In the genomic region with DNA sequence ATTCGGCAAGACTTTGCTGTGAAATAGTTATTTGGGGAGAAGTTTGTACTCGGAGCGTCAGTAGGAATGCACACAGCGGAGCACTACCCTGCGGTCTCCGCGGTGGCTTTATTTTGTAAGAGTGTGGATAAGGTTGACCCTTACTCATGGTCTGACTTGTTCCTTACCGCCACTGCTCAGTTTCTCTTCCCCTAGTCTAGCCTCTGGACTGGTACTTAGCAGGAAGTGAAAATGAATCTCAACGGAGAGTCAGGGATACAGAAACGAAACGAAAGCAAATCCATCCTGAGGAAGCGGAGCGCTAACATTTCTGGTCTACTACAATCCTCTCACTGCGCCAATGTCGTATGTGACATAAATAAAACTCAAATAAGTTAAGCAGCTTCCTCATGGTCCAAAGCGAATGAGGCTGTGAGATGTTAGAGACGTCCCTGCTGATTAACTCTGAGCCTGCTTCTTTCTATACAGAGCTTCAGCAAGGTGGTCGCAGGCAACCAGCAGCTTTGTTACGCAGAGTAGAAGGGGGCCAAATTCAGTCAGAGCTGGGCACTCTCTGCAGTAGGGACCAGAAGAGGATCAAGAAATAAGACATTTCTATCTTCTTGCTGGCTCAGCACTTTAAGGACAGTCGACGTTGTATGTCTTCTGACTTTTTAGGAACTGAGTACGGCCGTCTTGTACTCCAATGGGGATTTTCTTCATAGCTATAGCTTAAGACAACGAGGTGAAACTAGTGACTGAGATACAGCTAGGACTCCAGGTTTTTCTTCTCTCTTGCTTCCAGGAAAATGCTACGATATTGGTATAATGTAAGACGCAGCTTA, we compare ENCODE assay signal across 8 mouse cellular contexts. TPM values are rescaled to one million over a fixed set of nuclear protein-coding genes. Genes with fewer than 3 reads are reported as not detected.
A peak's percentile ranks its signal among the peaks of the same experiment; 100 is the strongest.
DNase-seq lines count a peak whose midpoint lies in the region; ATAC-seq lines count a peak whose summit lies in the region.
"Had no signal": no experiment of that assay in that cellular context is flagged by ENCODE, and none has a peak within 500 bp of the region (broad histone marks: within the 10 kb centered on the region; RNA-seq: fewer than 3 reads in every experiment).

No protein-coding gene starts in this region.

- no peak for DNase-seq in midbrain, embryonic 14.5 days
- peak; percentile 38 for DNase-seq in heart, adult 8-10 months (ENCODE audit: low spot score)
- DNase-seq in liver, embryonic 11.5 days (ENCODE audit: low spot score): no peak
- DNase-seq in splenic B cell, adult 2 months (ENCODE audit: low read depth, low spot score): peak; percentile 51
- no peak for DNase-seq in right cerebral cortex, postnatal 10 days (ENCODE audit: low spot score in 2 of 2)
- DNase-seq in c-Kit-positive CD71-positive TER-119-positive erythroid progenitor cells, embryonic 14.5 days (ENCODE audit: low spot score): no peak

- no peaks in the 10 kb centered on the region for H3K36me3 ChIP-seq in midbrain, embryonic 16.5 days (ENCODE audit: control insufficient read depth, insufficient read depth, low read length)
- H3K36me3 ChIP-seq in midbrain, embryonic 14.5 days (ENCODE audit: control insufficient read depth, insufficient read depth, low read length): no peaks in the 10 kb centered on the region
- no peaks in the 10 kb centered on the region for H3K36me3 ChIP-seq in liver, embryonic 11.5 days (ENCODE audit: control insufficient read depth, insufficient read depth, low read length)
- no peaks in the 10 kb centered on the region for H3K36me3 ChIP-seq in splenic B cell, adult 2 months (ENCODE audit: control insufficient read depth, insufficient read depth, low read length, poor library complexity, severe bottlenecking)

- H3K9ac ChIP-seq in midbrain, embryonic 16.5 days (ENCODE audit: low read depth, low read length): no peak overlapping the region
- no peak overlapping the region for H3K9ac ChIP-seq in midbrain, embryonic 14.5 days (replicated peaks; ENCODE audit: low read length)
- H3K9ac ChIP-seq in liver, embryonic 11.5 days (ENCODE audit: low read depth, low read length): no peak overlapping the region

- no peaks in the 10 kb centered on the region for H3K27me3 ChIP-seq in midbrain, embryonic 16.5 days (ENCODE audit: control insufficient read depth, insufficient read depth, low read depth, low read length)
- no peaks in the 10 kb centered on the region for H3K27me3 ChIP-seq in midbrain, embryonic 14.5 days (ENCODE audit: control insufficient read depth, insufficient read depth, low read length)
- H3K27me3 ChIP-seq in liver, embryonic 11.5 days (replicated peaks; ENCODE audit: control insufficient read depth, insufficient read depth, low read length): peaks cover 3% of the 10 kb centered on the region; the same call in 1 of the 2 replicates
- H3K27me3 ChIP-seq in splenic B cell, adult 2 months (ENCODE audit: control insufficient read depth, insufficient read depth, low read length, poor library complexity, severe bottlenecking): peaks cover 2% of the 10 kb centered on the region; the same call in 1 of the 2 replicates

- no peaks in the 10 kb centered on the region for H3K4me1 ChIP-seq in midbrain, embryonic 16.5 days (ENCODE audit: control insufficient read depth, insufficient read depth, low read length)
- no peaks in the 10 kb centered on the region for H3K4me1 ChIP-seq in midbrain, embryonic 14.5 days (ENCODE audit: control insufficient read depth, insufficient read depth, low read length)
- no peaks in the 10 kb centered on the region for H3K4me1 ChIP-seq in liver, embryonic 11.5 days (replicated peaks; ENCODE audit: control insufficient read depth, insufficient read depth, low read length)

- H3K4me2 ChIP-seq in midbrain, embryonic 16.5 days (ENCODE audit: low read length): 0 out of 2 replicates have a peak overlapping the region, but pooled peaks have one; percentile 11
- no peak overlapping the region for H3K4me2 ChIP-seq in midbrain, embryonic 14.5 days (ENCODE audit: low read length)
- H3K4me2 ChIP-seq in liver, embryonic 11.5 days: peak overlapping the region; percentile 54

- ATAC-seq in midbrain, embryonic 16.5 days: no peak
- no peak for ATAC-seq in midbrain, embryonic 14.5 days (ENCODE audit: low FRiP score, low TSS enrichment)
- ATAC-seq in liver, embryonic 11.5 days (replicated peaks; ENCODE audit: low FRiP score): no peak

- WGBS in midbrain, embryonic 16.5 days: 80% methylated on average over 26 of the region's 26 CpGs
- WGBS in midbrain, embryonic 14.5 days: 81% methylated on average over 26 of the region's 26 CpGs
- WGBS in liver, embryonic 11.5 days: 57% methylated on average over 26 of the region's 26 CpGs

- H3K9me3 ChIP-seq in midbrain, embryonic 16.5 days (replicated peaks; ENCODE audit: control insufficient read depth, low read length, poor library complexity, severe bottlenecking): no peaks in the 10 kb centered on the region
- no peaks in the 10 kb centered on the region for H3K9me3 ChIP-seq in midbrain, embryonic 14.5 days (ENCODE audit: control insufficient read depth, low read length)
- no peaks in the 10 kb centered on the region for H3K9me3 ChIP-seq in liver, embryonic 11.5 days (ENCODE audit: control insufficient read depth, low read length)

- no peak overlapping the region for H3K4me3 ChIP-seq in midbrain, embryonic 16.5 days (ENCODE audit: low read depth, low read length)
- no peak overlapping the region for H3K4me3 ChIP-seq in midbrain, embryonic 14.5 days (replicated peaks; ENCODE audit: low read depth, low read length)
- peak overlapping the region; percentile 30; the same call in 1 of the 2 replicates for H3K4me3 ChIP-seq in liver, embryonic 11.5 days (ENCODE audit: low read depth, low read length)
- H3K4me3 ChIP-seq: myocyte had no signal

- no peak overlapping the region for H3K27ac ChIP-seq in midbrain, embryonic 16.5 days (ENCODE audit: low read length)
- H3K27ac ChIP-seq in midbrain, embryonic 14.5 days (replicated peaks; ENCODE audit: low read depth, low read length): no peak overlapping the region
- no peak overlapping the region for H3K27ac ChIP-seq in liver, embryonic 11.5 days (ENCODE audit: low read depth, low read length)

RNA-seq across cellular contexts. Expression of gene Fcgr1, which starts 7.1 kb away (rescaled TPM):
- polyA plus RNA-seq in midbrain, embryonic 16.5 days (2015; fragmentation: Nextera tagmentation; extraction: Ambion mirVana): 0.89 and 1.5 TPM in 2 replicates
- 0.27 and 4.8 TPM in 2 replicates for polyA plus RNA-seq in midbrain, embryonic 14.5 days (2014; fragmentation: Nextera tagmentation; extraction: Ambion mirVana)
- 1 to 10 TPM in 1 of 4 experiments, under 1 TPM in 3; 0.38 to 1.1 (median 0.66) TPM for total RNA-seq in heart, adult 8-10 months (2022)
- 4.1 TPM in 2 replicates for polyA plus RNA-seq in liver, embryonic 11.5 days (2014; fragmentation: Nextera tagmentation; extraction: Ambion mirVana)

RNA-seq across cellular contexts. Expression of gene Hist2h2bb, which starts 31.4 kb away (rescaled TPM):
- 1.1 TPM in 1 of 2 replicates, not detected in the other for polyA plus RNA-seq in midbrain, embryonic 16.5 days (2015; fragmentation: Nextera tagmentation; extraction: Ambion mirVana)
- 4.9 and 5.4 TPM in 2 replicates for polyA plus RNA-seq in midbrain, embryonic 14.5 days (2014; fragmentation: Nextera tagmentation; extraction: Ambion mirVana)
- total RNA-seq in heart, adult 8-10 months (2022): 10 to 100 TPM; 28.0 to 42.3 (median 33.7) TPM
- polyA plus RNA-seq in liver, embryonic 11.5 days (2014; fragmentation: Nextera tagmentation; extraction: Ambion mirVana): 15.1 and 18.9 TPM in 2 replicates

RNA-seq across cellular contexts. Expression of gene Hist2h3b, which starts 32.5 kb away (rescaled TPM):
- 5.9 and 7.6 TPM in 2 replicates for polyA plus RNA-seq in midbrain, embryonic 16.5 days (2015; fragmentation: Nextera tagmentation; extraction: Ambion mirVana)
- 19.3 and 20.1 TPM in 2 replicates for polyA plus RNA-seq in midbrain, embryonic 14.5 days (2014; fragmentation: Nextera tagmentation; extraction: Ambion mirVana)
- total RNA-seq in heart, adult 8-10 months (2022): 10 to 100 TPM; 12.2 to 24.7 (median 15.9) TPM
- 45.6 and 60.2 TPM in 2 replicates for polyA plus RNA-seq in liver, embryonic 11.5 days (2014; fragmentation: Nextera tagmentation; extraction: Ambion mirVana)

RNA-seq across cellular contexts. Expression of gene Hist2h4, which starts 37.8 kb away (rescaled TPM):
- polyA plus RNA-seq in midbrain, embryonic 16.5 days (2015; fragmentation: Nextera tagmentation; extraction: Ambion mirVana): 3.3 and 3.8 TPM in 2 replicates
- polyA plus RNA-seq in midbrain, embryonic 14.5 days (2014; fragmentation: Nextera tagmentation; extraction: Ambion mirVana): 5.2 TPM in 2 replicates
- 10 to 100 TPM; 10.8 to 16.2 (median 12.3) TPM for total RNA-seq in heart, adult 8-10 months (2022)
- polyA plus RNA-seq in liver, embryonic 11.5 days (2014; fragmentation: Nextera tagmentation; extraction: Ambion mirVana): 3.5 and 5.0 TPM in 2 replicates

RNA-seq across cellular contexts. Expression of gene Hist2h3c1, which starts 54.4 kb away (rescaled TPM):
- 0.39 TPM in 1 of 2 replicates, not detected in the other for polyA plus RNA-seq in midbrain, embryonic 16.5 days (2015; fragmentation: Nextera tagmentation; extraction: Ambion mirVana)
- polyA plus RNA-seq in midbrain, embryonic 14.5 days (2014; fragmentation: Nextera tagmentation; extraction: Ambion mirVana): 1.0 TPM in 1 of 2 replicates, not detected in the other
- not detected for total RNA-seq in heart, adult 8-10 months (2022)
- polyA plus RNA-seq in liver, embryonic 11.5 days (2014; fragmentation: Nextera tagmentation; extraction: Ambion mirVana): 0.93 and 1.5 TPM in 2 replicates
- polyA plus RNA-seq: myocyte had no signal

Comparison
In these comparisons a context has a peak if more than half of its experiments do, and no peak if none do; other contexts are left out.
1. DNase-seq: peak in heart, adult 8-10 months (single experiment) and splenic B cell, adult 2 months (single experiment); none in midbrain, embryonic 14.5 days (single experiment), liver, embryonic 11.5 days (single experiment), right cerebral cortex, postnatal 10 days (0 of 2) and c-Kit-positive CD71-positive TER-119-positive erythroid progenitor cells, embryonic 14.5 days (single experiment).